Mouse (Mus musculus) hindbrain, postnatal 0 days (tissue): Measurements from ENCODE around the gene Dus4l. TPM values are rescaled to one million over a fixed set of nuclear protein-coding genes. Genes with fewer than 3 reads are reported as not detected.

ENCODE experiments used
- ATAC-seq: fragments of 200-750 bp; cut with Nextera tagmentation; 2 replicates; pipeline ENCODE4 v1.8.0; 2017; ENCODE audit warnings: mild to moderate bottlenecking, moderate TSS enrichment, moderate library complexity
- DNase-seq: peaks from one replicate; pipeline ENCODE4 v3.0.0-alpha.2; 2015; ENCODE audit warnings: low spot score
- H3K27ac ChIP-seq: fragments of 300-500 bp; sonication (generic); 2 replicates; pipeline ENCODE4 v1.5.1; 2014; ENCODE audit warnings: mild to moderate bottlenecking
- H3K27me3 ChIP-seq: fragments of 300-500 bp; sonication (generic); 2 replicates; pipeline ENCODE4 v1.6.1; 2014; ENCODE audit warnings: low read length, mixed read lengths; ENCODE audit not compliant: insufficient read depth
- H3K36me3 ChIP-seq: fragments of 300-500 bp; sonication (generic); 2 replicates; pipeline ENCODE4 v1.6.1; 2014; ENCODE audit warnings: low read length, mixed read lengths; ENCODE audit not compliant: insufficient read depth
- H3K4me1 ChIP-seq: fragments of 300-500 bp; sonication (generic); 2 replicates; pipeline ENCODE4 v1.6.1; 2014; ENCODE audit warnings: antibody characterized with exemption, low read length, mixed read lengths; ENCODE audit not compliant: insufficient read depth
- H3K4me2 ChIP-seq: fragments of 300-500 bp; sonication (generic); 2 replicates; pipeline ENCODE4 v1.6.1; 2014; ENCODE audit warnings: low read depth, mild to moderate bottlenecking, low read length, moderate library complexity, mixed read lengths
- H3K4me3 ChIP-seq: fragments of 300-500 bp; sonication (generic); 2 replicates; pipeline ENCODE4 v1.5.1; 2014; ENCODE audit warnings: low read length
- H3K9ac ChIP-seq: fragments of 300-500 bp; sonication (generic); replicated peaks from 2 replicates; pipeline ENCODE4 v1.6.1; 2014; ENCODE audit warnings: mild to moderate bottlenecking, low read length, moderate library complexity, mixed read lengths
- H3K9me3 ChIP-seq: fragments of 300-500 bp; sonication (generic); 2 replicates; pipeline ENCODE4 v1.6.1; 2016; ENCODE audit warnings: low read length, mixed read lengths
- CTCF ChIP-seq: IDR thresholded peaks from 2 replicates; pipeline ENCODE4 v1.5.1; 2016; ENCODE audit warnings: antibody characterized with exemption, control low read depth, low read depth
- WGBS: fragments of 180-500 bp; shearing (Covaris S2); extraction: QIAGEN DNeasy Blood & Tissue Kit; methylation state at CpG from one replicate; pipeline ENCODE4 v1.1.7; 2014; 5-methylcytosine and 5-hydroxymethylcytosine counted together
- polyA plus RNA-seq: library from polyadenylated mRNA; unstranded; fragments of >200 nt; fragmentation: Nextera tagmentation; extraction: Ambion mirVana; gene quantifications from 2 replicates; pipeline ENCODE4 v1.2.1, GENCODE M21; 2015
- total RNA-seq: library from RNA; depleted of rRNA; stranded (reverse); fragments of >200 nt; gene quantifications from 2 replicates; pipeline ENCODE4 v1.2.3, GENCODE M21; 2014; rRNA removed

Dus4l gene
- total and polyA plus RNA-seq, 2 experiments from 2014 or later, result 1.4 to 8.7 TPM

DNA sequence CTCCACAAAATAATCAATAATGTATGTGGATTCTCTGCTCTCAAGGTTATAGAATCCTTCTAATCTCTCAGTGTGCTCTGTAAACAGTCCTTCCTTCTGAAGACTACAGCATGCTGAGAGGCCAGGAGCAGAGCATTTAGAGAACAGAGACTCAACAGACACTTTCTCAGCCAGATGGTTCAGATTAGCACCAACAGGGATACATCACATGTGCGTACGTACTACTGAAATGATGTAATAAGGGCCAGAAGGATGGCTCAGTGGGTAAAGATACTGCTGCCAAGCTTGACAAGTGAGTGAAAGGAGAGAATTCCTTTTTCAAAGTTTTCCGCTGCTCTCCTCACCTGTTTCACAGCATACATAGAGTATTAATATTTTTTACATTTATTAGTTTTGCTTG is 49.7 kb downstream of the Dus4l start:
- Histone ChIP-seq H3K4me3 (no peak overlapping the region), H3K27ac (no peak overlapping the region), H3K36me3 (no peaks in the 10 kb centered on the region), H3K4me2 (no peak overlapping the region), H3K4me1 (no peaks in the 10 kb centered on the region), H3K9me3 (no peaks in the 10 kb centered on the region), H3K27me3 (no peaks in the 10 kb centered on the region), H3K9ac (no peak overlapping the region)
- ATAC-seq, result no peak
- 59% methylated on average over 3 of the region's 3 CpGs for WGBS
- TF ChIP-seq CTCF, result no peak
- peak; percentile 43 for DNase-seq

DNA sequence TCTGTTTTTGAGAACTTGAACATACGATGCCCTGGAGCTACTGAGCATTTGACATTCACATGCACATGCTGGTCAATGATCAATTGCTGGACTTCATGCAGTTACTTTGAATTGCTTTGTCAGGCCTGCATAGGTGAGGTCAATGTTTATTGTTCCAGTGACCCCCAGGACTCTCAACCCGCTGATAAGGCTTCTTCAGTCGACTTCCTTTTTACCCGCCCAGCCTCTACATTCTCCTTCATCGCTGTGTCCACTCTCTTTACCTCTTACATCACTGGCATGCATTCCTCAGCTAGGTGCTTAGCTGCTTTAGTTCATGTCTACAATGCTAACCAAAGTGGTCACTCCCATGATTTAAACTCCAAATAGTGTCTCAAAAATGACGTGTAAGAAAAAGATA is 51.0 kb downstream of the Dus4l start:
- no peak overlapping the region for H3K27ac ChIP-seq
- H3K4me3 ChIP-seq, result no peak overlapping the region
- DNase-seq, result no peak
- H3K4me1 ChIP-seq, result no peaks in the 10 kb centered on the region
- no peak overlapping the region for H3K4me2 ChIP-seq
- no peak overlapping the region for H3K9ac ChIP-seq
- H3K27me3 ChIP-seq, result no peaks in the 10 kb centered on the region
- H3K9me3 ChIP-seq, result no peaks in the 10 kb centered on the region
- WGBS, result 71% methylated on average over 6 of the region's 6 CpGs
- ATAC-seq, result no peak
- no peak for TF ChIP-seq CTCF
- H3K36me3 ChIP-seq, result no peaks in the 10 kb centered on the region

DNA sequence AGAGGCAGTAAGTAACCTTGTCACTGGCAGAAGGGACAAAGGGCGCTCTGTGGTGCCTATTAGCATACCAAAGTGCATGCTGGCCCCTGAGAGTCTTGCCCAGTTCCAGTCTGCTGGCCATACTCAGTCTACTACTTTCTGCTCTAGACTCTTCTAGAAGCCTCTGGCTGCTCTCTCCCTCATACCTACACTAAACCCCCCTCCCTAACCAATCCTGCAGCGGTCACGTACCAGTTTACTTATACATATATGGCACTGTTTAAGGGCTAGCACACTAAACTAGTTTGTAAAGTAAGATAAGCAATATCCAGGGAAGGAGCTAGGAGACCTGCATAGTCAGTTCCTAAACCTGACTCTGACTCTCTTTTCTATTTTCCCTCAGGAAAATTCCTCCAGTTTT is 60.3 kb downstream of the Dus4l start:
- no peak for TF ChIP-seq CTCF
- Histone ChIP-seq H3K4me1 (no peaks in the 10 kb centered on the region), H3K4me2 (no peak overlapping the region), H3K27me3 (no peaks in the 10 kb centered on the region), H3K27ac (no peak overlapping the region), H3K9me3 (no peaks in the 10 kb centered on the region), H3K36me3 (no peaks in the 10 kb centered on the region), H3K4me3 (no peak overlapping the region), H3K9ac (no peak overlapping the region)
- 82% methylated on average over 3 of the region's 3 CpGs for WGBS
- no peak for DNase-seq
- ATAC-seq, result no peak

DNA sequence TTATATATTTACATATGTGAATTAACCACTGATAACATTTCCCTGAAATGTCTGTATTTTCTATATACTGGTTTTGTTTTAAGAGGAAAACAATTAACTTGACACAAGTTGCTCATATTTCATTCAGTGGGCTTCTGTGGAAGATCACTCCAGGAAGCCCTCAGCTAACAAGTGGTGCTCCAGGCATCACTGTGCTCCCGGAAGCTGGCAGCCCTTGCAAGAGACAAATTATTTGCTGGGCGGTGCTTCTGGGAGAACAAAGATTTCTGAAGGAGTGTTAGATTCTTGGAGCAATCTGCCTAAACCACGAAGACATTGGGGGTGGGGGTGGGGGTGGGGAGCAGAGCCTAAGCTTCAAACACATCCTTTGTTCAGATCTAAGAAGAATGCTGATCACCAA is 62.6 kb downstream of the Dus4l start:
- no peak overlapping the region for H3K4me3 ChIP-seq
- no peak overlapping the region for H3K27ac ChIP-seq
- no peak for ATAC-seq
- H3K27me3 ChIP-seq, result no peaks in the 10 kb centered on the region
- no peak for TF ChIP-seq CTCF
- 31% methylated on average over 3 of the region's 3 CpGs for WGBS
- no peak overlapping the region for H3K9ac ChIP-seq
- peaks cover 3% of the 10 kb centered on the region; the same call in 1 of the 2 replicates for H3K9me3 ChIP-seq
- no peak for DNase-seq
- H3K4me1 ChIP-seq, result no peaks in the 10 kb centered on the region
- H3K36me3 ChIP-seq, result no peaks in the 10 kb centered on the region
- H3K4me2 ChIP-seq, result no peak overlapping the region

Other genes with a start within 250 kb of the Dus4l start
- gene Cbll1, start 155.2 kb downstream of the Dus4l start, total RNA-seq, result 16.3 and 18.2 TPM in 2 replicates
- 11.9 and 14.5 TPM in 2 replicates for gene Cbll1, start 155.2 kb downstream of the Dus4l start, polyA plus RNA-seq
- not detected in 2 replicates for gene Slc26a4, start 94.9 kb downstream of the Dus4l start, total RNA-seq
- 0.04 and 0.09 TPM in 2 replicates for gene Slc26a4, start 94.9 kb downstream of the Dus4l start, polyA plus RNA-seq
- 5.1 and 9.6 TPM in 2 replicates for gene Bcap29, start 20.2 kb downstream of the Dus4l start, total RNA-seq
- 38.2 and 39.1 TPM in 2 replicates for gene Bcap29, start 20.2 kb downstream of the Dus4l start, polyA plus RNA-seq
- gene Cog5, start within 50 bp of the Dus4l start, total RNA-seq, result 38.3 and 46.9 TPM in 2 replicates
- 17.6 and 18.4 TPM in 2 replicates for gene Cog5, start within 50 bp of the Dus4l start, polyA plus RNA-seq
- 19.4 and 24.7 TPM in 2 replicates for gene Gpr22, start 59.1 kb upstream of the Dus4l start, total RNA-seq
- 15.1 and 16.2 TPM in 2 replicates for gene Gpr22, start 59.1 kb upstream of the Dus4l start, polyA plus RNA-seq